Mouse (Mus musculus) hindbrain, embryonic 10.5 days (tissue): Measurements from ENCODE around the gene Slc5a4b. TPM values are rescaled to one million over a fixed set of nuclear protein-coding genes. Genes with fewer than 3 reads are reported as not detected.
A peak's percentile ranks its signal among the peaks of the same experiment; 100 is the strongest.
"Not testable (repeated sequence)": the region's sequence is repeated elsewhere in the genome, so short reads cannot be mapped to it uniquely, and the experiment has no call there.

ENCODE experiments used
- DNase-seq: peaks from one replicate; pipeline ENCODE4 v3.0.0-alpha.2; 2017; ENCODE audit warnings: low spot score
- H3K27ac ChIP-seq: fragments of 300-500 bp; sonication (generic); 2 replicates; pipeline ENCODE4 v1.5.1; 2016; ENCODE audit warnings: mild to moderate bottlenecking, moderate library complexity
- H3K27me3 ChIP-seq: fragments of 300-500 bp; sonication (generic); 2 replicates; pipeline ENCODE4 v1.6.1; 2016; ENCODE audit warnings: mild to moderate bottlenecking; ENCODE audit not compliant: poor library complexity, insufficient read depth, severe bottlenecking
- H3K36me3 ChIP-seq: fragments of 300-500 bp; sonication (generic); 2 replicates; pipeline ENCODE4 v1.6.1; 2016; ENCODE audit warnings: mild to moderate bottlenecking, moderate library complexity
- H3K4me1 ChIP-seq: fragments of 300-500 bp; sonication (generic); replicated peaks from 2 replicates; pipeline ENCODE4 v1.6.1; 2016; ENCODE audit warnings: mild to moderate bottlenecking
- H3K4me3 ChIP-seq: fragments of 300-500 bp; sonication (generic); 2 replicates; pipeline ENCODE4 v1.5.1; 2016; ENCODE audit warnings: mild to moderate bottlenecking, moderate library complexity
- H3K9me3 ChIP-seq: fragments of 300-500 bp; sonication (generic); 2 replicates; pipeline ENCODE4 v1.6.1; 2016; ENCODE audit warnings: mild to moderate bottlenecking, moderate library complexity
- WGBS: fragments of 180-500 bp; shearing (Covaris S2); methylation state at CpG from one replicate; pipeline ENCODE4 v1.1.7; 2016; 5-methylcytosine and 5-hydroxymethylcytosine counted together
- polyA plus RNA-seq: library from polyadenylated mRNA; unstranded; fragments of >200 nt; fragmentation: Nextera tagmentation; extraction: Ambion mirVana; gene quantifications from 2 replicates; pipeline ENCODE4 v1.2.1, GENCODE M21; 2016

Gene Slc5a4b
- polyA plus RNA-seq, 1 experiment from 2014 or later: not detected

GRCm38 (mm10) chr10:76077008-76077407 is 33.8 kb downstream of the Slc5a4b start:
- H3K27ac ChIP-seq, H3K36me3 ChIP-seq, H3K4me1 ChIP-seq, H3K9me3 ChIP-seq, DNase-seq, H3K27me3 ChIP-seq, H3K4me3 ChIP-seq: not testable (repeated sequence)
- 88% methylated on average over 2 of the region's 2 CpGs for WGBS

- H3K9me3 ChIP-seq, H3K4me3 ChIP-seq, H3K36me3 ChIP-seq, H3K27me3 ChIP-seq, H3K4me1 ChIP-seq, H3K27ac ChIP-seq, DNase-seq: not testable (repeated sequence)
- WGBS: 94% methylated on average over 5 of the region's 5 CpGs
Measured at GRCm38 (mm10) chr10:76072080-76072479, 38.7 kb downstream of the Slc5a4b start.

GRCm38 (mm10) chr10:76067674-76068613 is 42.8 kb downstream of the Slc5a4b start:
- no peak for DNase-seq
- no peak overlapping the region for H3K27ac ChIP-seq
- H3K36me3 ChIP-seq: no peaks in the 10 kb centered on the region
- no peaks in the 10 kb centered on the region for H3K9me3 ChIP-seq
- no peak overlapping the region for H3K4me3 ChIP-seq
- WGBS: 38% methylated on average over 12 of the region's 12 CpGs
- H3K27me3 ChIP-seq: no peaks in the 10 kb centered on the region
- H3K4me1 ChIP-seq: peaks cover 8% of the 10 kb centered on the region; the same call in 1 of the 2 replicates

- Histone ChIP-seq H3K27me3 (no peaks in the 10 kb centered on the region), H3K4me1 (no peaks in the 10 kb centered on the region), H3K27ac (no peak overlapping the region), H3K9me3 (0 out of 2 replicates have a peak, but pooled peaks cover 5% of the 10 kb centered on the region), H3K36me3 (no peaks in the 10 kb centered on the region), H3K4me3 (no peak overlapping the region)
- no peak for DNase-seq
- WGBS: 92% methylated on average over 5 of the region's 5 CpGs
Measured at GRCm38 (mm10) chr10:76062439-76062838, 48.3 kb downstream of the Slc5a4b start.

- Histone ChIP-seq H3K4me3 (no peak overlapping the region), H3K4me1 (peaks cover 10% of the 10 kb centered on the region; the same call in 1 of the 2 replicates), H3K27me3 (no peaks in the 10 kb centered on the region), H3K27ac (no peak overlapping the region), H3K9me3 (peaks cover 5% of the 10 kb centered on the region; the same call in 1 of the 2 replicates), H3K36me3 (no peaks in the 10 kb centered on the region)
- DNase-seq: no peak
- 80% methylated on average over 11 of the region's 11 CpGs for WGBS
Measured at GRCm38 (mm10) chr10:76051860-76052259, 58.9 kb downstream of the Slc5a4b start.

GRCm38 (mm10) chr10:76048967-76049366 is 61.8 kb downstream of the Slc5a4b start:
- Histone ChIP-seq H3K4me1 (peaks cover 19% of the 10 kb centered on the region), H3K4me3 (no peak overlapping the region), H3K27me3 (no peaks in the 10 kb centered on the region), H3K27ac (no peak overlapping the region), H3K9me3 (peaks cover 5% of the 10 kb centered on the region; the same call in 1 of the 2 replicates), H3K36me3 (peaks cover 5% of the 10 kb centered on the region)
- DNase-seq: no peak
- 54% methylated on average over 6 of the region's 6 CpGs for WGBS

GRCm38 (mm10) chr10:76047182-76047869 is 63.4 kb downstream of the Slc5a4b start:
- Histone ChIP-seq H3K9me3 (peaks cover under 1% of the 10 kb centered on the region; the same call in 1 of the 2 replicates), H3K36me3 (peaks cover 21% of the 10 kb centered on the region), H3K27ac (no peak overlapping the region), H3K4me3 (no peak overlapping the region), H3K27me3 (no peaks in the 10 kb centered on the region), H3K4me1 (peaks cover 19% of the 10 kb centered on the region)
- DNase-seq: no peak
- 59% methylated on average over 5 of the region's 5 CpGs for WGBS

- DNase-seq: no peak
- Histone ChIP-seq H3K36me3 (peaks cover 25% of the 10 kb centered on the region), H3K27ac (no peak overlapping the region), H3K9me3 (no peaks in the 10 kb centered on the region; the same call in 1 of the 2 replicates), H3K4me3 (no peak overlapping the region), H3K27me3 (no peaks in the 10 kb centered on the region), H3K4me1 (peaks cover 19% of the 10 kb centered on the region)
- 72% methylated on average over 1 of the region's 1 CpGs for WGBS
Measured at GRCm38 (mm10) chr10:76046754-76047153, 64.0 kb downstream of the Slc5a4b start.

- WGBS: 54% methylated on average over 5 of the region's 5 CpGs
- no peaks in the 10 kb centered on the region for H3K27me3 ChIP-seq
Measured at GRCm38 (mm10) chr10:76045343-76045742, 65.4 kb downstream of the Slc5a4b start.

GRCm38 (mm10) chr10:76036962-76037361 is 73.8 kb downstream of the Slc5a4b start:
- DNase-seq: no peak
- Histone ChIP-seq H3K4me1 (peaks cover 17% of the 10 kb centered on the region), H3K4me3 (no peak overlapping the region), H3K27me3 (no peaks in the 10 kb centered on the region), H3K36me3 (peaks cover 79% of the 10 kb centered on the region), H3K9me3 (no peaks in the 10 kb centered on the region), H3K27ac (no peak overlapping the region)
- WGBS: 96% methylated on average over 5 of the region's 5 CpGs

More at GRCm38 (mm10) chr10:76045343-76045742, 65.4 kb downstream of the Slc5a4b start:
- no peak overlapping the region for H3K4me3 ChIP-seq
- H3K36me3 ChIP-seq: peaks cover 39% of the 10 kb centered on the region
- H3K27ac ChIP-seq: no peak overlapping the region
- H3K4me1 ChIP-seq: peaks cover 19% of the 10 kb centered on the region
- DNase-seq: no peak
- H3K9me3 ChIP-seq: no peaks in the 10 kb centered on the region

- no peak overlapping the region for H3K4me3 ChIP-seq
- H3K27ac ChIP-seq: no peak overlapping the region
- no peak for DNase-seq
- H3K27me3 ChIP-seq: no peaks in the 10 kb centered on the region
- H3K9me3 ChIP-seq: no peaks in the 10 kb centered on the region
- H3K36me3 ChIP-seq: peaks cover 65% of the 10 kb centered on the region
- H3K4me1 ChIP-seq: peaks cover 18% of the 10 kb centered on the region
Measured at GRCm38 (mm10) chr10:76035277-76035676, 75.5 kb downstream of the Slc5a4b start.

- 94% methylated on average over 8 of the region's 8 CpGs for WGBS
- Histone ChIP-seq H3K9me3 (no peaks in the 10 kb centered on the region), H3K4me1 (peaks cover 18% of the 10 kb centered on the region), H3K27me3 (no peaks in the 10 kb centered on the region), H3K27ac (no peak overlapping the region), H3K36me3 (peaks cover 53% of the 10 kb centered on the region), H3K4me3 (peak overlapping the region; percentile 93)
- no peak for DNase-seq
Measured at GRCm38 (mm10) chr10:76034001-76034600, 76.7 kb downstream of the Slc5a4b start.
